Mouse (Mus musculus) layer of hippocampus, postnatal 14 days (tissue): Measurements from ENCODE around the gene Actr5. TPM values are rescaled to one million over a fixed set of nuclear protein-coding genes. Genes with fewer than 3 reads are reported as not detected.

ENCODE experiments used
- DNase-seq, 2 experiments: peaks; one replicate each; pipeline ENCODE4 v3.0.0; 2021 to 2022; ENCODE audit warnings: low spot score in 2 of 2, mixed read lengths in 1 of 2
- long read RNA-seq, 2 experiments: library from polyadenylated mRNA; stranded (forward); transcript quantifications; one replicate each; pipeline ENCODE4 v2.0.0; 2021
- total RNA-seq, 2 experiments: library from RNA; stranded (reverse); gene quantifications; 2 replicates each; pipeline ENCODE4 v1.2.3; 2021

The Actr5 gene
- 10 to 100 TPM; 10.2 to 10.9 TPM for total RNA-seq
- long read RNA-seq, experiment 1, partial matches to known transcripts, result 1 of 6 reads
- long read RNA-seq, experiment 1, other reads (novel, unspliced or antisense), result 2 of 6 reads
- long read RNA-seq, experiment 2, transcript Actr5-201 (9 exons, 2,402 nt), result major isoform, 10 of 12 reads
- long read RNA-seq, experiment 2, partial matches to known transcripts, result 0 of 12 reads
- long read RNA-seq, experiment 2, other reads (novel, unspliced or antisense), result 2 of 12 reads

DNA sequence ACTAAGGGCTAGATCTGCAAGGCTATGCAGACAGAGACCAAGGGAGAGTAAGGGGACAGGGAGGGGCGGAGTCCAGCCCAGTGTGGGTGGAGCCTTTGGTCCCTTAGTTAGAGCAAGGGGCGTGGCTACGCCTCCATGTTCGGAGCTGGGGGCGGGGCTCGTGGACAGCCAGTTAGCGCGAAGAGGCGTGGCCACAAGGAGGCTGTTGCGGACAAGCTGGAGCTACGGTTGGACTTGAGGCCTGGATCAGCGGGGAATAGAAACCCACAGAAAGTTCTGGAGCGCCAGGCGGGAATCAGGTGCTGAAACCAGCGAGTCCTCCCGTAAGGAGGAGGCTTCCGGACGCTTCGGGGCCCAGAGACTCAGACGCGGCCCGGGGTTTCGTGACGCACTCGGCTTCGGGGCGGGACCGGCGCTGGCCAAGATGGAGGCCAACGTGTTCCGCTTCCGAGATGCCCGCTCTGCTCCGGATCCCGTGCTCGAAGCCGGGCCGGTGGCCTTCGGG is at the start of gene Actr5:
Gene Actr5, plus strand, starts transcription at position 171 of the 505 bp plus-strand sequence.
- DNase-seq, result peak; percentile 88 to 93

DNA sequence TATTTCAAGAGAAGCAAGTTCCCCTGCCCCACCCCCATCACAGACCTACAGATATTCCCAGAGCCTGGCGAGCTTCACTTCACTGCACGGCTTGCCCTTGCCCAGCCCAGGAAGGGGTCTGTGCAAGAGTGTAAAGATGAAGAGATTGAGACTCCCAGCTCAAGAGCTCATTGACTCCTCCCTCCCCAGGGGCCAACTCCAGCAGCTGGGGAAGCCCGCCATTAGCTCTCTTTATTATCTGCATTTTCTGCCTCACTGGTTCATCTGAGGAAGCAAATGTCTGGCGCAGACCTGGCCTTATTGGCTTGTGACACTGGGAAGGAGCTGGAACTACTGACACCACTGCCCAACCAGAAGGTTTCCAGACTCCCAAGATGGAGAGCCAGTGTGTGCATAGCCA is 44.7 kb upstream of the Actr5 start:
- no peak for DNase-seq

DNA sequence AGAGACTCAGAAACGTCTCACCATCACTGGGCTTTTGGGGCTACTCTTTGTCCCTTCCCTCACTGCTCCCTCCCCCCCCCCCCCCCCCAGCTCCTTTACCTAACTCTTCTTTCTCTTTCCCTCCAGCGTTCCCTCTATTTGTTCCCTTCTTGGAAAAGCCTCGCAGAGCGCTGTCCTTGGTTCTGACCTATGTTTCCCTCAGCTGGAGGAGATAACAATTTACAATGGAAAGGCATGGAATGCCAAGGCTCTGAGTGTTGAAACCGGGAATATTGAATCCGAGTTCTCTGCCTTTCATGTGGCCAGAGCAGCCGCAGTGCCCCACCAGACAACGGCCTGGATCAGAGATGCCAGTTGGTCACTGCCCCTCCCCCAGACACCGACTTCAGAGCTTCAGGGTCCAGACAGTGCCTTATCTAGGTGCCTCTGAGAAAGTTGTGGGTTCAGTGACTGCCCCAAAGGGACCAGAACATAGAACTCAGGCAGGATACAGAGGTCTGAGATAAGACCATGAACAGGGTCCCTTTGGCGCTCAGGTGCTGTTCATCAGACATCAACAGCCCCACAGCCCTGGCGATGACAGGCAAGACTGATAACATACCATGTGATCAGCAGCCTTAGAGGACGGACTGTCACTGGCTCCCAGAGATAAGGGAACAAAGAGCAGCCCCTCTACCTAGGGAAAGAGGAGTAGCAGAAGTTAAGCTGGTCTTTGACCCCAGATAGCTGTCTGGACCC is 39.9 kb upstream of the Actr5 start:
- DNase-seq, result no peak

DNA sequence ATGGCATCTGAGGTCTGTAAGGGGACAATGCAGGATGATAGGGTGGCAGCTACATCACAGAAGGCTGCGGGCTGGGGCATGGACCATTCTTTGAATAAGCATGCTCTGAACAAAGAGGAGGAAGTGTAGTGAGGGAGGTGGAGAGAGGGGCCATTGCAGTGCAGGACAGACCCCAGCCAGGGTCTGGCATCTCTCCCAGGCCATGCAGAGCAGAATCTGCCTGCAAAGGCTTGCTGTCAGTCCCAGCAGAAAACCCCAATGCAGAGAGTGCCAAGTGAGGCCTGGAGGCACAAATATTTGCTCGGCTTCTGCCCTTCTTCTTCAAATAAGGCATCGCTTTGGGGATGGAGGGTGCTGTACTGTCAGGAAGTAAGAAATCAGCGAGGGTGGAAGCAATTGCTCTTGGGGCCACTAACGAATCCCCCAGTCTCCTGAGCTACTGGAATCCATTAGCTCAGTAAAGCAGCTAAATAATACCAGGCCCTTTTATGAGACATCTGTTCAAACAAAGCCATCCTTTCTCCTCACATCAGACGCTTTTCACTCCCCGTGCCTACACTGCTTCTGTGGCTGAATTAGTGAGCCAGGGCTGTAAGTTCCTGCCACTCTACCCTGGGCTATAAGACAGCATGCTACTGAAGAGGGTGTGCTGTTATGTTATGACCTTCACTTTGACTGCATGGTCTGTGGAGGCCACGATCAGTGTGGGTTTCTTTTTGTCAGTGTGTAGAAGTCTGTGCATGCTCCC is 36.0 kb upstream of the Actr5 start:
- DNase-seq, result no peak

DNA sequence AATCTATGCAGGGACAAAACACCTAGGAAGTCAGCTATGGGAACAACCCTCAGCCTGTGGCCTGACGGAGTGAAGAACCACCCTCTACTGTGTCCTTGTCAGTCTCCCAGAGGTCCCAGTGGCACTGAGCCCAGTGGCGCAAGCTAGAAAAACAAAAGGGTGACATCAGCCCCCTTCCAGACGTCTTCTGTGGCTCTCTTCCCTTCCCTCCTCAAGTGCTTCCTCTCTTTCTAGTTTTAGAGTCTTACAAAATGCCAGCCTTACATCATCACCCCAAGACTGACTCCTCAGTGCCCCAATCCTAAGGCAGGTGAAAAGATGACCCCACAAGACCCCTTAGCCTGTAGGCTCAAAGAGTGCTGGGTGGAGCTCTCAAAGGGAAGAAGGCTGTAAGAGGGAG is 34.2 kb upstream of the Actr5 start:
- DNase-seq, result no peak

DNA sequence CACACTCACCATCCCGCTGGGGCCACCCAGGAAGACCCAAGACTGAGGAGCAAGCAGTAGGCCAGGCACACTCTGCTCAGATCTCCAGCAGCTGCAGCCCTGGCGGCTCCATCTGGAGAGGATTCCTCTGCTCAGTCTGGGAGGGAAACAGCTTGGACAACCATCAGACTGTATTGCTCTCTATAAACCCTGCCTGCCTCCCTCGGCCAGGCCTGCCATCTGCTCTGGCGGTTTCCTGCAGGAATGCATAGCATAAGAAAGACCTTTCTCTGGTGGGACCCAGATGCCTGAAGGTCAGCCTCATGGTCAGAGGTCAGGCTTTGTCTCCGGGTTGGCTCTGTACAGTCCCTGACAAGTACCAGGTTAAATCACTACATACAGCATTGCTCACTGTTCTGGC is 33.4 kb upstream of the Actr5 start:
- no peak for DNase-seq

DNA sequence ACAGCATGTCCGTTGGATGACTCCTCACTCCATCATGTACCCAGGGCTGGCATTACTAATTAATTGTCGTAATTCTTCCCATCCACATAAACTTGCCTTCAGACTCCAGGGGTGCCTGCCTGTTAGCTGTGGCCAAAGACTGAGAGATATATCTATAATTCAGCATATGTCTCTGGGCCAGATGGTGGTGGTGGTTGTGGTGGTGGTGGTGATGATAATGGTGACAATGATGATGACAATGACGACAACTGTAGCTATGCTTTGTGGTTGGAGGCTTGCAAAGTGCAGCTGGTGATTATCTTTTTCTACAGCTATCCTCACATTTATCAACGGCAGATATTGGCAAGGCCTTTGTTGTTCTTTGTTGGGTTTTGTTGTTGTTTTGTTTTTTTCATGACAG is 31.3 kb upstream of the Actr5 start:
- DNase-seq, result no peak

DNA sequence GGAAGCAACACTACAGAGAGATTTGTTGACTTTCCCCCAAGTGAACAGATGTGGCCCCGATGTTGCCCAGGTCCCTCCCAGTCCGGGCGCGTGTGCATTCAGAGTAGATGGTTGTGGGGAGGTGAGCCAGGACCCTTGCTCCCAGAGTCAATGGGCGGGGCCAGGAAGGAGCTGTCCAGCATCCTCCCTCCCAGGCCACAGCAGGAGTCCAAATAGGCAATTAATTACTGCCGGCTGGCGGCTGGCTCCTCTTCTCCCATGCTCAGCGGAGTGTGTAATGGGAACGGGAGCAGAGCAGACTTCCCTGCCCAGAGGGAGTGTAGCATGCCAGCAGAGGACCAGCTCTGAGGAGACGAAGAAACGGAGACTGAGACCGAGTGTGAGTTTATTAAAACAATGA is 29.6 kb upstream of the Actr5 start:
- DNase-seq, result peak in 1 of 2 experiments; percentile 31

DNA sequence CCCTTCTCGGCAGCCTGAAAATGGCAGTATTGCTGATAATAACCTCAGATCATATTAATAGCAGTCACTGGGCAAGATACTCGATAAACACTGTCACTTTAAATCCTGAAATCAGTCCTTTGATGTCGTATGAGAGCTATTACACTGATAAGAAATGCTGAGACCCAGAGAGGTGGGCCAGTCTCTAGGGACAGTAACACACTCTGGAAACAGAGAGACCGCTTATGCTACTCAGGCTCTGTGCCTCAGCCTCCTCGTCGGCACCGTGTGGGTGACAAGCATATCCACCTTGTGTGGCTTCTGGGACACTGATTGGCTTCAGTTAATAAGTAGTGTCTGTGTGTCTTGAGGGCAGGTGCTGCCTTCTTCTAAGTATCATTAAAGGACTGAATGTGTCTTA is 29.1 kb upstream of the Actr5 start:
- no peak for DNase-seq

DNA sequence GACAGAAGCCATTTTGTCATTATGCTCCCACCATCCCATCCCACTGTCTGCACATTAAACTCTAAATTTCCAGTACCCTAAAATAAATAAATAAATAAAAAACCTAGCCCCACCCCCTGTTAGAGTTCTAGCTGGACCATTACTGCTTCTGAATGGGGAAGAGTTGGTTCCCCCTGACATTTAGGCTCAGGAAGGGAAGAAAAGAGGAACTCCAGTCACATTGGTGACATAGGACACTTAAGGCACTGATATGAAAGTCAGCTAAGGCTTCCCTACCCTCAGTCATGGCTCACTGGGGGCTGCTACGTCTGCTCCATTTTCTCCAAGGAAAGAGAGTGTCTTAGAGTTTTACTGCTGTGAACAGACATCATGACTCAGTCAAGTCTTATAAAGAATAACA is 27.9 kb upstream of the Actr5 start:
- DNase-seq, result no peak

DNA sequence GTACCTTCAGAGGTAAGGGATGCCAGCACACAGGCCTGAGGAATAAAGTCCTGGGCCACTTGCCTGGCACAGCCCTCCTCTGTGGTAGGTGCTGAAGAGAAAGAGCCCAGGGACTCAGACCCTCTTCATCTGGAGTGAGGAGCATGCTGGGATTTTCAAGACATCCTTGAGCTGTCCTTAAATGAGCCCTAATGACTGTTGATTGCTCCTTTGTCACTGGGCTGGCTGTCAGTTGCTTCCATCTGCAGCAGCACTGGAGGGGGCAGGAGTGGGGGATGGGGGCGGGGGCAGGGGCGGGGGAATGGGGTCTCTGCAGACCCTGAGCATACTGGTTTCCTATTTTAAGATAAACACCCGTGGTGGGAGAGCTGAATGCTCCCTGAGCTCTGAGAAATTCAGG is 24.2 kb upstream of the Actr5 start:
- no peak for DNase-seq

DNA sequence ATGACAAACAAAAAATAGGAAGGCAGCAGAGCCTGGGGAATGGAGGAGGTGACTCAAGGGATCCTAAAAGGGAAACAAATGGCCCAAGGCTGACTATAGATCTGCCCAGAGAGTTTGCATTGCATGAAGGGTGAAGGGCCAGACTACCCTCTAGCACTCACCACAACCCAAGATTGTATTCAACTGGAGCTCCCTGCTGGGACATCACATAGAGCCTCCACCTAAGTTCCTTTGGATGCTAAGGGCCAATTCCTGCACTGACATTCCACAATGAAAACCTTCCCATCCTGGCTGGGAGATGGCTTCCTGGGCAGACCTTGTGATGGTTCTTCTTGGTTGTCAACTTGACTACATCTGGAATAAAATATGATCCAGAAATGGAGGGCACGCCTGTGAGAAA is 23.4 kb upstream of the Actr5 start:
- no peak for DNase-seq

DNA sequence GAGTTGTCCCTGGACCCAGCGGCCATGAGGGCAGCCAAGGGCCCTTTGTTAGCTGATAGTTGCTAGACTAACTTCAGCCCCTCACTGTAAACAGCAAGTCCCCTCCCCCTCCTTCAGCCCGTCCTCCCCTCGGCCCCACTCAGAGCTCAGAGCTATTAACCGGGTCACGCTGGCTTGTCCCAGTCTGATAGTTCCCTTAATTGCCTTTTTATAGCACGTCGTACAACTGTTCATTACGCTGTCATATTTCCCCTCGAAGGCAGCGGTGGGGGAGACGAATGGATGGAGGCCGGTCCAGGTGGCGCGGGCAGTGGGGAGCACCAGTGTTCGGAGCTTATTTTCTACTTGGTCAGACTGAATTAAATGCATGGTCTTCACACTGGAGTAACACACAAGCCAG is 22.0 kb upstream of the Actr5 start:
- no peak for DNase-seq

DNA sequence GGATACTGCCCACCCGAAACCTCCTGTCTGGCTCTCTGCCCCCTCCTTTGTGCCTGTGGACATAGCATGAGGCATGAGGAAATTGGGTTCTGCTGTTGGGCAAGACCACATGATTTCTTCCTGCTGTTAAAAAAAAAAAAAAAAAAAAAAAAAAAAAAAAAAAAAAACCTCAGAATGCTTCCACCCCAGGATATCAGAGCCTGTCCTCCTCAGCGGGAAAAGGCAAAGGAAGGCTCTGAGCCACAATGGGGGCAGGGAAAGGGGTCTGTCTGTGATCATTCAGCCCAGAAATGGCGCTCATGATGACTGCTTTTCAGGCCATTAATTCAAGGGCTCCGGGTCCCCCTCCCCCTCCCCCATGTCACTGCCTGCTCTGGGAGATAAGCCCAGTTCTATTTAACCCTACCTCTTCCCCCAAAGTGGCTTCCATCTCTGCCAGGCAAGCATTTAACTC is 18.1 kb upstream of the Actr5 start:
- DNase-seq, result no peak

DNA sequence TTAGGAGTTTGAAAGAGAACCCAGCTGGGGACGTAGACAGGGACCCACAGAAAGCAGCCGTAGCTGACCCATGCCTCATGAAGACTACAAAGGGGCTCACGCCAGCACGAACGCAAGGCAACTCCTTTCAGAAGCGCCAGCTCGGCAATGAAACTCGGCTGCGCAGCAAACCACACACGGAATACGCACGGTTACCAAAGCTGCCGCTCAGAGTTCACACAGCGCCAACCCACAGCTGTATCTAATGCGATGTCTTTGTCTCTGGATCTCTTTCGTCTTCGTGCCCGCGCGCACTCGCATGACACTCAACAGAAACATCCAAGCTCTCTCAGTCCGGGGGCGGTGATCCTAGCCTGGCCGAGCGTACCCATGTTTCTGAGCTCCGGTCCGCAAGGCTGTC is 15.0 kb upstream of the Actr5 start:
- no peak for DNase-seq

DNA sequence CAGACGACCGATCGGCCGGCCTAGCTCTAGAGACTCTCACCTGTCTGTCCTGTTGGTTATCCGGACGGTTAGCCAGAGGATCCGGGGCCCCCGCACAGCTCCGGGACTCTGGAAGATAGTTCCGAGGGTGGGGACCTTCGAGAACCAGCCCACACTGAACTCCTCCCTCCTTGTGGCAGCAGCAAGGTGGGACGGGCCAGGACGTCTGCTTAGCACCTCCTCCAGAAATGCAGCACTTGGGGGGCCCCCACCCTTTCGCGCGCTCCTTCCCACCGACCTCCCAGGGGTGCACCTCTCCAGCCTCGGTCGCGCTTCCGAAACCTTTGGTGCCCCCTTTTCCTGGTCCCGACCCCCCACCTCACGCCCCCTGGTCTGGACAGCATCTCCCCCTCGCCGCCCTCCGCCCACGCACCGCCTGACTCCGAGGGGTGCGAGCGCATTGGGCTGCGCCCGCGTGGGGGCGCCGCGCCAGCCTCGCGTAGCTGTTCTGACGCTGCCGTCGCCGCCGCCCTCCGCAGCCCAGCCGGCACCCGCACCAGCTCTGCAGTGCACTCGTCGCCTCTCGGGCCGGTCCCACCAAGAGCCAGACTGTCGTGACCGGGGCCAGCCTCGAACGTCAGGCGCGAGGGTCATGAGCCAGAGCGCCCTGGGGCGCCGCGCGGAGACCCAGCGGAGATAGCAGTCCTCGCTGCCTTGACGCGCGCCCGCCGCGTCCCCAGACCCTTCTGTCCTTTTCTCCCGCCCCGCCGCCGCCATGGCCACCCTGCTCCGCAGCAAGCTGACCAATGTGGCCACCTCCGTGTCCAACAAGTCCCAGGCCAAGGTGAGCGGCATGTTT is 14.0 kb upstream of the Actr5 start, which contains the start of gene Slc32a1:
Gene Slc32a1, plus strand, starts transcription at position 280 of the 838 bp plus-strand sequence.
- no peak for DNase-seq

DNA sequence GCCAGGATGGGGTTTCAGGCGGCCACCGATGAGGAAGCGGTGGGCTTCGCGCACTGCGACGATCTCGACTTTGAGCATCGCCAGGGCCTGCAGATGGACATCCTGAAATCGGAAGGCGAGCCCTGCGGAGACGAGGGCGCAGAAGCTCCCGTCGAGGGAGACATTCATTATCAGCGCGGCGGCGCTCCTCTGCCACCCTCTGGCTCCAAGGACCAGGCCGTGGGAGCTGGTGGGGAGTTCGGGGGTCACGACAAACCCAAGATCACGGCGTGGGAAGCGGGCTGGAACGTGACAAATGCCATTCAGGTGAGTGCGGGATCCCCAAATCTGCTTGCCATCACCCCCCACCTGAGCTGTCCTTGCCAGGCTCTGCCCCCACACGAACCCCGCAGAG is 13.4 kb upstream of the Actr5 start:
- no peak for DNase-seq

DNA sequence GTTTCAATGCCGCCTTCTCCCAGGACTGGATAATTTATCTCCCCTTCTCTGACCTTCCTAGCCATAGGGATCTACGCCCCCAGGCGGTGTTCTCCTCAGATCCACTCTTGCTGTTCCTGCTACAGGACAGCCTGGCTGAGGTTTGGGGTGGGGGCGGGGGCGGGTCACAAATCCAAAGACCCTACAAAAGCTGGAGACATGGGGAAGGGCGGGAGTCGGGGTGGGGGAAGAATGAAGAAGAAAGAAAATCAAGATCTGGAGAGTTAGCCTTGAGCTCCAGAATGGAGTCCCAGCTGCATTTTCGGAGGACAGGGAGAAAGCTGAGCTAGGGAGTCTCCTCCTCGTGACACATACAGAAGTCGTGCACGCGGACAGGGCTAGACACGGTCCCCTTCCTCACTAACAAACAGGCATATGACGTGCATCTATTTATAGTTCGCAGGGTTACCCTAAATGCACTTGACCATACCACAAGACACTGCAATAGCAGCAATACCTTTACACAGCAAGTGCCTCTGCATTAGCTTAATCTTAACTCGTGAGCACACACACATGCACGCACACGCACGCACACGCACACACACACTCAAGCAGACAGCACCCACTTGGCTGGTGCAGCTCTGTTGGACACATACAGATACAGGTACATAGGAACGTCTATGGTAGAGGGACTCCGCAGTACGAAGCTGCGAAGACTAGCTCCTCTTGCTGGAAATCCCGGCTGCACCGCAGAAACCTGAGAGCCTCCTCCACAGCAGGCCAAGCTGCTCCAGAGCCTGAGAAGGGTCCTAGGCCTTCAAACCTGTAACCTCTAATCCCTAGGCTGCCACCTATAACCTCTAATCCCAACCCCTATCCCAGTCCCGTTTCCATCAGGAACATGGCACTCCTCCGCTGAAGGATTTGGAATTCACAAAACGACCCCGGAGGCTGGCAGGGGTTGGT is 12.7 kb upstream of the Actr5 start:
- DNase-seq, result no peak

DNA sequence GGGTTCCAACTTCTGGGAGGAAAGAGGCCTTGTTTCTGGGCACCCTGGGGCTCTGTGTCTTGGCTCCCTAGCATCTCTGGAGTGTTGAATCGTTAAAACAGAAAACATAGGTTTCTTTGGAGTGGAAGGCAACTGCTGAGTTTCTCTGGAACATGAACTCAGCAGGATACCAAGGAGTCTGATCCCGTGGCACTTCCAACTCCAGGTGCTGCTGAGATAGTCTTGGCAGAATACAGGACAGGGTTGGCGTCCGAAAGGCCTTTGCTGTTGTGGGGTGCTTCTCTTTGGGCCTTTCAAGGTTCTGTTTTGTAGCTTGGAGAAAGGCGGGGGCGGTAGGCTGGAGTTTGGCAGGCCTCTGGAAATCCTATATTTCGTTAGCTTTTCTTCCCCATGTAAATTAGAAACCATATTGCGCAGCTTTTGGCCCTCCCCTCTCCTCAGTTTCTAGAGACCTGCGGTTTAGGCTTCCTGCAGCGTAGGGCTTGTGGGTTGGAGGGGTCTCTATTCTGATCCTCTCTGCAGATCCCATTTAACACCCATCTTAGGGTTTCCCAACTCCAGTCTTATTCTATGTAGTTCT is 11.9 kb upstream of the Actr5 start:
- peak; percentile 40 to 70 for DNase-seq
